Mouse (Mus musculus) splenic B cell, adult 2 months (primary cell): ENCODE data around the gene Ptma.
"Not testable (repeated sequence)": the region's sequence is repeated elsewhere in the genome, so short reads cannot be mapped to it uniquely, and the experiment has no call there.

Source experiments
- DNase-seq: peaks from one replicate; pipeline ENCODE4 v3.0.0-alpha.2; 2011; ENCODE audit warnings: low read depth, low spot score
- H3K27me3 ChIP-seq: 2 replicates; pipeline ENCODE4 v1.6.1; 2012; ENCODE audit warnings: mild to moderate bottlenecking, low read length, moderate library complexity, mixed read lengths; ENCODE audit not compliant: control insufficient read depth, poor library complexity, insufficient read depth, severe bottlenecking
- H3K36me3 ChIP-seq: 2 replicates; pipeline ENCODE4 v1.6.1; 2012; ENCODE audit warnings: mild to moderate bottlenecking, low read length, moderate library complexity, mixed read lengths; ENCODE audit not compliant: control insufficient read depth, poor library complexity, insufficient read depth, severe bottlenecking

Gene Ptma

DNA sequence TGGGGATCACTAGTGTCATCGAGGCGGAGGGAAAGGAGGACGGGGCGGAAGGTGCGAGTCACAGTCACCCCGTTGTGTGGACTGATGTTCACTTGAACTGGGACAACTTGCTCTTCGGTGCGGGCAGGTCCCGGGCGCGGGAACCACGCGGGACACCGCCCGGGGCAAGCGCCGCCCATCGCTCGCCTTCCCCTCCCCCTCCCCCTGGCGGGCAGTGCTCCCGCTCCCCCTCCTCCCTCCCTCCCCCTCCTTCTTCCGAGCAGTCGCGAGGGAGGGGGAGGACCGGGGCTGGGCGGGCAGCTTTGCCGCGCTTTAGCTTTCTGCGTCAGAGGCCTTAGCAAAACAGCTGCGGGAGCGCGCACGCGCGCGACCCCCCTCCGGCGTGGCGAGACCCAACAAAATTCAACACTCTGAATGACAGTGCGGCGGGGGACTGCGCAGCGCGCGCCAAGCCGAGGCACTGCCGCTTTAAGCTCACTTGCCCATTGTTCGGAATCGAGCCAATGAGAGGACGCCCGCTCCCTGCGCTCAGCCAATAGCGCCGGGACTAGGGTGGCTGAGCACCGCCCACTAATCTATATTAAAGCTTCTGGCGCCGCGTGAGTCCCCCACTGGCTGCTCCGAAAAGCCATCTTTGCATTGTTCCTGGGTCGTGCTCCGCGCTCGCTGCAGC lies at the start of gene Ptma:
Ptma (plus strand) TSS at position 611 of the 673 bp plus-strand sequence.
- Histone ChIP-seq H3K36me3 (peaks cover 9% of the 10 kb centered on the region), H3K27me3 (no peaks in the 10 kb centered on the region)
- peak; percentile 100 for DNase-seq

DNA sequence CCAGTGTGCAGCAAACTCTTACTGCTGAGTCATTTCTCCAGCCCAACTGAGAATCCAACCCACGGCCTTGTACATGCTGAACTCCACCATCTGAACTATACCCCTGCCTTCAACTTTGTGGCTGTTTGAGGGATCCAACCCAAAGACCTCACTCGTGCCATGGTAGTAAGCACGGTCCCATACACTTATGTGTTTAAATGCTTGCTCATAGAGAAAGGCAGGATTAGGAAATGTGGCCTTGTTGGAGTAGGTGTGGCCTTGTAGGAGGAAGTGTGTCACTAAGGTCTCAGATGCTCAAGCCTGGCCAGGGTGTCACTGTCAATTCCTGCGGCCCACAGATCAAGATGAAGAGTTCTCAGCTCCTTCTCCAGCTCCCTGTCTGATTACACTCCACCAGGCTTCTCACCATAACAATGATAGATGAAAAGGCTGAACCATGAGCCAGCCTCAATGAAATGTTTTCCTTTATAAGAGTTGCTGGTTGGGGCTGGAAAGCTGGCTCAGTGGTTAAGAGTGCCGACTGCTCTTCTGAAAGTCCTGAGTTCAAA lies 48.7 kb upstream of the Ptma start:
- H3K27me3 ChIP-seq, result no peaks in the 10 kb centered on the region
- DNase-seq, result no peak
- H3K36me3 ChIP-seq, result no peaks in the 10 kb centered on the region

DNA sequence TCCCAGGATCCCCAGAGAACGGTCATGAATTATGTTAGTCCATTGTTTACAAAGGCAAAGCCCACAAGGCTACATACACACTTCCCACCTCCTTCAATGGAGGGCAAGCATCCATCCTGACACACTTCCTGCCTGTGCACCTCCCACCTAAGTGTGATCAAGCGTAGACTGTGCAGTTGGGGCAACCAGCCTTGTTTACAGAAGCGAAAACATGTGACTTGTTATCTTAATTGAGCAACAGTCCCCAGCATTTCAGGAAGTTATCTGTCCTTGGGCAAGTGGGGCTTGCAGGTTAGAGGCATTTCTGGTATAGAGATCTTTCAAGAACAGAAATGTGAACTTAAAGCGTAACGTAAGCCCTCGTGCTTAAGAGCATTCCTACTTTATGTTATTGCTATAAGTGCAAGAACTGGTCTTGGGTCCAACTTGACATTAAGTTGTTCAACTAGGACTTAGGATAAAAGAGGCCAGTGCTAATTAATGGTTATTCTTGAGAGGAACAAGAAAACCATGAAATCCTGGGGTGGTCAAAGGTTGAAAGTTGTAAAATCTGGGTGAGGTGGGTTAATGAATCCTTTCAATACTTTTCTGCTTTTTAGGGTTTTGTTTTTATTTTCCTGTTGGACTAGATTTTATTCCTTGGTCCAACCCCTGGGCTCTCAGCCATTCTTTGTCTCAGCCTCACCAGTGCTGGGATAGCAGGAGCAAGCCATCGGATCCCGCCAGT lies 47.3 kb upstream of the Ptma start:
- H3K27me3 ChIP-seq, result no peaks in the 10 kb centered on the region
- DNase-seq, result peak; percentile 83
- H3K36me3 ChIP-seq, result no peaks in the 10 kb centered on the region

- no peaks in the 10 kb centered on the region for H3K36me3 ChIP-seq
- no peaks in the 10 kb centered on the region for H3K27me3 ChIP-seq
- no peak for DNase-seq
Measured at GRCm38 (mm10) chr1:86480288-86480687, 46.2 kb upstream of the Ptma start.

DNA sequence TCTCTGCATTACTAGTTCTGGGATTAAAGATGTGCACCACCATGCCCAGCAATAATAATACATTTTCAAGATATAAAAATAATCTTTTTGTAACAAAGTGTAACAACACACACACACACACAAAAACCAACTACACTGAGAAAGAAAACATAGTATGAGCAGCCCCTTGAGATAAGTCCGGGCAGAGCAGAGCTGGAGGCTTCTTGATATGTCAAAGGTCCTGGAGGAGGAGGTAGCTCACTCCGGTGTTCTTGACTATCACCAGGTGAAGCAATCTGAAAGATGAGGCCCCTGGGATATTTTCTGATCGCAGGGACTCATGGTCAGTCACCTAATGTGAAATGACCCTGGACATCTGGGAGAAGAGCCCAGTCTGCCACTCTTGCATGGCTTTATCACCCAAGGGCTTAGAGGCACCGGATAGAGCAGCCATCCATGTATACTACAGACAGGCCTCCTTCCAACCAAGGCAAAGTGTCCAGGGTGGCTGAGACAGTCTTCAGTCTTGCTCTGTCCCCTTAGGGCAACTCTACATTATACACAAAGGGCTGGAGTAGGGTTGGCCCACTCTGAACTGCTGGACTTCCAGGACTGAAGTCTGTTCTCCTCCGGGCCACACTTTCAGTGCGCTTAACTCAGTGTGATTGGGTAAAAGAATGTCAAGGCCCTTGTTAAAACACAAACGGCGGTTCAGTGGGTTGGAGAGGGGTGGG lies 45.6 kb upstream of the Ptma start:
- Histone ChIP-seq H3K36me3 (no peaks in the 10 kb centered on the region), H3K27me3 (no peaks in the 10 kb centered on the region)
- no peak for DNase-seq

DNA sequence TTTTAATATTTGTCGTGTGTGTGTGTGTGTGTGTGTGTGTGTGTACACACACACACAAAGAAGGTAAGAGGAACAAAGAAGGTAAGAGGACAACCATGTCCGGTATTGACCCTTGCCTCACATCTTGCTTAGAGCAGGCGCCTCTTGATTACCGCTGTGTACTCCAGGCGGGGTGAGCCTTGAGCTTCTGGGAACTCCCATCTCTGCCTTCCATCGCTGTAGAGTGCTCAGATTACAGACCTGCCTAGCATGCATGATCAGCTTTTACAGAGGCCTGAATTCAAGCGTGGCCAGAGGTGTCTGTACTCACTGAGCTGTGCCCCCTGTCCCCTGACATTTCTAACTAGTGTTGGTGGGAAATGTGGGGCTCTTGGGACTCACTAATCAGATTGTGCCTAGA lies 45.1 kb upstream of the Ptma start:
- H3K36me3 ChIP-seq, result no peaks in the 10 kb centered on the region
- peak; percentile 53 for DNase-seq
- no peaks in the 10 kb centered on the region for H3K27me3 ChIP-seq

- DNase-seq, result no peak
- Histone ChIP-seq H3K27me3 (no peaks in the 10 kb centered on the region), H3K36me3 (no peaks in the 10 kb centered on the region)
Measured at GRCm38 (mm10) chr1:86482288-86482687, 44.2 kb upstream of the Ptma start.

GRCm38 (mm10) chr1:86482761-86483160 lies 43.8 kb upstream of the Ptma start:
- Histone ChIP-seq H3K27me3 (no peaks in the 10 kb centered on the region), H3K36me3 (no peaks in the 10 kb centered on the region)
- no peak for DNase-seq

- DNase-seq, result no peak
- Histone ChIP-seq H3K27me3 (no peaks in the 10 kb centered on the region), H3K36me3 (no peaks in the 10 kb centered on the region)
Measured at GRCm38 (mm10) chr1:86485346-86485745, 41.2 kb upstream of the Ptma start.

GRCm38 (mm10) chr1:86485858-86486257 lies 40.7 kb upstream of the Ptma start:
- not testable (repeated sequence) for H3K36me3 ChIP-seq, DNase-seq, H3K27me3 ChIP-seq

DNA sequence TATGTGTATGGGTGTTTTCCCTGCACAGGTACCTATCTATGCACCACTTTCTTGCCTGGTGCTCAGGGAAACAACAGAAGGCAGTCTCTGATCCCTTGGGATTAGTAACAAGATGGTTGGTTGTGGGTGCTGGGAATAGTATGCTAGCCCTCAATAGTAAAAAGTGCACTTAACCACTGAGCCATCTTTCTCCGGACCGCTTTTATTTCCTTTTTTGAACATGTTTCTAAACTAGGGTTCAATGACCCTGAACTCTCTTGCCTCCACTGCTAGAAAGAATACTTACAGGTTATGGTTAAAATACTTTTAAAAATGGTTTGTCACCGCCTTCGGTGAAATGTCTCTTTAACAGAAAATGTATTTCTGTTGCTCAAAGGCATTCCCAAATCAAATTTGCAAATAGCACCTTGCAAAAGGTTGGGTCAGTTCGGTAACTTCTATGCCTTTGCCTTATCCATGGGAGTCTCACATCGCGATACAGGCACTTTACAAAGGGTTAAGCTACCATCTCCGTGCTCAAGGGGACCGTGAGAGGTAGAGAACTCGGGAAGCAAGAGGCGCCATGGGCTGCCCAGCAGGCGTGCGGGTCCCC lies 39.7 kb upstream of the Ptma start:
- DNase-seq, result no peak
- Histone ChIP-seq H3K27me3 (no peaks in the 10 kb centered on the region), H3K36me3 (no peaks in the 10 kb centered on the region)

- Histone ChIP-seq H3K27me3 (no peaks in the 10 kb centered on the region), H3K36me3 (no peaks in the 10 kb centered on the region)
- DNase-seq, result peak; percentile 98
Measured at GRCm38 (mm10) chr1:86487295-86487907, 39.1 kb upstream of the Ptma start.

- Histone ChIP-seq H3K27me3 (no peaks in the 10 kb centered on the region), H3K36me3 (no peaks in the 10 kb centered on the region)
- no peak for DNase-seq
Measured at GRCm38 (mm10) chr1:86487908-86488314, 38.6 kb upstream of the Ptma start.

DNA sequence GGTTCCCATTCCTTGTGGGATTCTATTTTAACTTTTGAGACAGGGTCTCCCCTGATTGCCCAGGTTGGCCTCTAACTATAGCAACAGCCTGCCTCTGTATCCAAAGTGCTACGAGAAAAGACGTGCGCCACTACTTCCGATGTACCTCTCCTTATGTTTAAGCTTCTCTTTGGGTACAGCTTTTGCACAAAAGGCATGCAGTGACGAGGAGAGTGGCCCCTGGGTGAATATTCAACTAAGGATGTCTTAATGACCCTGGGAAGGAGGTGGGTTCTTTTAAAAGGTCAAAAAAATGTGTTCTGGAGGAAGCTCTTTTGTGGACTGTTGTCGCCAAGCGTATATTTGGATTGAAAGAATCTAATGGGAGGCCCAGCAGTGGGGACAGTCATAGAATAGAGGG lies 38.2 kb upstream of the Ptma start:
- Histone ChIP-seq H3K27me3 (no peaks in the 10 kb centered on the region), H3K36me3 (no peaks in the 10 kb centered on the region)
- no peak for DNase-seq
